Mouse (Mus musculus): ENCODE results near the gene Apoc3. TPM values are rescaled to one million over a fixed set of nuclear protein-coding genes. Genes with fewer than 3 reads are reported as not detected.

Apoc3 gene
- total and polyA plus RNA-seq, 3 experiments: 0.33 TPM; not detected in 2

DNA sequence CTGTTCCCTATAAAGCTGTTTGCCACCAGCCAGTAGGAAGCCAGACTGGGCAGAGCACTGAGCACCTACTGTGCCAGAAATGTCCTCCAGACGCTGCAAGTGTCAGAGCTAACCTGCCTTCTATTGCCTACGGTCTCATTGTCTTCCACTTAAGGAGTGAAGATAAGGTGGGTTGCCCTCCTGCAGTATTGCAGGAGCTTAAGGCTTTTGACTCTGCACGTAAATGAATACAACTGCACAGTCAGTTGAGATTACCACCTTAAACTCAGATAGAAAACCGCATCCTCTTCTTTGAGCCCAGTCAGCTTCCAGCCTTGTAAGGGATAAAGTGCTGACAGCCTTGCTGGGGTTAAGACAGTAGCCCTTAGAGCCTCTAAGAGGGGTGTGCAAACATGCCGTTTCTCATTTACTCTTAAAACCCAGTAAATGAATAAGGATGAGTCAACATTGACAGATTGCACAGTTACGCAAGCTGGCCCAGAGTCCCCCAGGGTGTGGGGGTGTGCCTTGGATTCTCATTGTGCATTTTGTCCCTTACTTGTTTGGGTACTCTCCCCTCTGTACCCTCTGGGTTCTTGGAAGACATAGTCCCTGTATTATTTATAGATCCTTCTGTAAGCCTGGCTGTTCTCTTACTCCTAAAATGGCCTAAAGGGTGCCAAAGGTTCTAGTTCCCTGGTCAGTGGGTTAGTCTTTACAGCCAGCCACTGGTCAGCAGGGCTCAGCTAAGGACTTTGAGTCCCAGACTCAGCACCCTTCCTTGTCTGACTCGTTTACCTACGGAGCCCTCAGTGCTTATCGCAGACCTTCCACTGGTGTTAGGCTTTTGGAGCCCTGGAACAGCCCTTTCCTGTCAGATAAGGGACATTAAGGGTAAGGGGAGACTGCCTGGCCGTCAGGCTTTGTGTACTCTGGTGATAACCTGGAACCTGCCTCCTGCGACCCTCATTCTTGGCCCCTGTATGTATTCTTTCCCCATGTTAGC, 19.8 kb downstream of the Apoc3 start:
- Histone ChIP-seq H3K9me3 (replicated peaks) (no peaks in the 10 kb centered on the region), H3K4me3 (ENCODE audit: low read depth, low read length) (no peak overlapping the region), H3K27me3 (ENCODE audit: insufficient read depth, low read length) (no peaks in the 10 kb centered on the region), H3K4me1 (ENCODE audit: insufficient read depth, low read depth, low read length) (peaks cover 85% of the 10 kb centered on the region), H3K36me3 (replicated peaks) (peaks cover 88% of the 10 kb centered on the region)
- TF ChIP-seq CTCF (IDR thresholded peaks at IDR 0.05; ENCODE audit: low read depth, low read length) (no peak), GATA2 (IDR thresholded peaks at IDR 0.05; ENCODE audit: borderline replicate concordance, low read depth, low read length) (no peak), TAL1 (conservative IDR thresholded peaks at IDR 0.05; ENCODE audit: low read depth, low read length) (0 out of 2 replicates have a peak, but pooled peaks have one; percentile 19)
- ATAC-seq (ENCODE audit: extremely low read depth, insufficient number of reproducible peaks, low FRiP score, poor library complexity, severe bottlenecking): peak; percentile 10; the same call in 1 of the 2 replicates
- DNase-seq (ENCODE audit: low spot score): no peak

DNA sequence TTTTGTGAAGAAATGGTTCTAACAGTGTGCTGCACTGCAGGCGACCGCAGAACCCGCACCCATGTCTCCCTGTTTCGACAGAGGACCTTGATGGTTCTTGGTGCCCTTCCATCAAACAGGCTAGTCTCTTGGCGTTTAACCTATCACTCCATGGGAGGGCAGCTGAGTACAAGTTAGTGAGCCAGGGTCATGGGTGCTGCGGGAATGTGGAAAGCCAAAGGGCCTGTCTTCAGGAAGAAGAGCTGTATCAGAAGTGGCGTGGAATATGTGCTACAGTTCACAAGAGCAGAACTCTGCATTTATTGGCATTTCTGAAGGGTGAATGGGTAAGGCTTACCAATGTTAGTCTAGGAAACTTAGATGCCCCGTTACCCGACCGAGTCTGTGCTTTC, 20.5 kb downstream of the Apoc3 start:
- TF ChIP-seq TAL1 (conservative IDR thresholded peaks at IDR 0.05; ENCODE audit: low read depth, low read length) (no peak), POLR2AphosphoS5 (IDR thresholded peaks at IDR 0.05; ENCODE audit: insufficient replicate concordance, low read depth, low read length) (no peak), GATA1 (IDR thresholded peaks at IDR 0.05; ENCODE audit: borderline replicate concordance, low read length) (no peak), GATA2 (IDR thresholded peaks at IDR 0.05; ENCODE audit: borderline replicate concordance, low read depth, low read length) (no peak), CTCF (IDR thresholded peaks at IDR 0.05; ENCODE audit: low read depth, low read length) (no peak)
- peaks cover 88% of the 10 kb centered on the region for H3K36me3 ChIP-seq (replicated peaks)
- no peak overlapping the region for H3K4me3 ChIP-seq (ENCODE audit: low read depth, low read length)
- DNase-seq (ENCODE audit: low spot score) (no peak), ATAC-seq (ENCODE audit: extremely low read depth, insufficient number of reproducible peaks, low FRiP score, poor library complexity, severe bottlenecking) (no peak)
- H3K4me1 ChIP-seq (ENCODE audit: insufficient read depth, low read depth, low read length): peaks cover 90% of the 10 kb centered on the region
- H3K9me3 ChIP-seq (replicated peaks): no peaks in the 10 kb centered on the region
- no peaks in the 10 kb centered on the region for H3K27me3 ChIP-seq (ENCODE audit: insufficient read depth, low read length)

DNA sequence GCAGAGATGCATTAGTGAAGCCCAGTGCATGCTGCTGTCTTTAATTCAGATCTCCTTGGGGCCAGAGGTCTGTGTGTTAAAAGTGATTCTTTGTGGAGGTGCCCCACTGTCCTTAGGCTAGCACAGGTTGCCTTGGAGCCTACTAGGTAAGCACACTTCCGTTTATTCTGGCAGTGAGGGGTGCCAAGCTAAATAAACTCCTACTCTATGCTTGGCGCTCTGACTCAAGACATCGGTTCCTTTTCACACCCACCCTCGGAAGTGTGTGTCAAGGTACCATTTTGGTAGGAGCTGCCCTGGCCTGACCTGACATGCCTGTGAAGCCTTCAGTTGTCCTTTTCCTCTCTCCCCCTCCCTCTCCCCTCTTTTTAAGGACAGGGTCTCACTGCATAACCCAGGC, 21.2 kb downstream of the Apoc3 start:
- ATAC-seq (ENCODE audit: extremely low read depth, insufficient number of reproducible peaks, low FRiP score, poor library complexity, severe bottlenecking) (no peak), DNase-seq (ENCODE audit: low spot score) (no peak)
- TF ChIP-seq GATA2 (IDR thresholded peaks at IDR 0.05; ENCODE audit: borderline replicate concordance, low read depth, low read length) (no peak), CTCF (IDR thresholded peaks at IDR 0.05; ENCODE audit: low read depth, low read length) (no peak), POLR2AphosphoS5 (IDR thresholded peaks at IDR 0.05; ENCODE audit: insufficient replicate concordance, low read depth, low read length) (no peak), GATA1 (IDR thresholded peaks at IDR 0.05; ENCODE audit: borderline replicate concordance, low read length) (no peak), TAL1 (conservative IDR thresholded peaks at IDR 0.05; ENCODE audit: low read depth, low read length) (no peak)
- H3K4me3 ChIP-seq (ENCODE audit: low read depth, low read length): no peak overlapping the region
- H3K9me3 ChIP-seq (replicated peaks): no peaks in the 10 kb centered on the region
- peaks cover 91% of the 10 kb centered on the region for H3K4me1 ChIP-seq (ENCODE audit: insufficient read depth, low read depth, low read length)
- peaks cover 87% of the 10 kb centered on the region for H3K36me3 ChIP-seq (replicated peaks)
- H3K27me3 ChIP-seq (ENCODE audit: insufficient read depth, low read length): no peaks in the 10 kb centered on the region

DNA sequence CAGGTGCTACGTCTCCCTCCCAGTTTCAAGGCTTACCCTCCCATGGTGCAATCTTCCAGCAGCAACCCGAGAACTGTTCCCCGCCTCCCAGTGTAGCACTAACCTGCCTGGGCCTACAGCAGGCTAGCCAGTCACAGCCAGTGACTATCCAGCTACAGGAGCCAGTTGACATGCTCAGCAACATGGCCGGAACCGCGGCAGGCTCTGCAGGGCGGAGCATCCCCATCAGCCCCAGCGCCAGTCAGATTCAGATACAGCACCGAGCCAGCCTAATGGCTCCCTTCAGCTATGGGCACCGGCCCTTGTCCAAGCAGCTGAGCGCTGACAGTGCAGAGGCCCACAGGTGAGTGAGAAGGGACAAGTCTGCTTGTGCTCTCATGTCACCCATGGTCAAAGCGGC, 25.0 kb downstream of the Apoc3 start:
- Histone ChIP-seq H3K4me1 (ENCODE audit: insufficient read depth, low read depth, low read length) (peaks cover 93% of the 10 kb centered on the region), H3K9me3 (replicated peaks) (no peaks in the 10 kb centered on the region), H3K36me3 (replicated peaks) (peaks cover 89% of the 10 kb centered on the region), H3K4me3 (ENCODE audit: low read depth, low read length) (no peak overlapping the region), H3K27me3 (ENCODE audit: insufficient read depth, low read length) (no peaks in the 10 kb centered on the region)
- no peak for DNase-seq (ENCODE audit: low spot score)
- no peak for TF ChIP-seq GATA1 (IDR thresholded peaks at IDR 0.05; ENCODE audit: borderline replicate concordance, low read length)
- TF ChIP-seq POLR2AphosphoS5 (IDR thresholded peaks at IDR 0.05; ENCODE audit: insufficient replicate concordance, low read depth, low read length): no peak
- no peak for TF ChIP-seq GATA2 (IDR thresholded peaks at IDR 0.05; ENCODE audit: borderline replicate concordance, low read depth, low read length)
- TF ChIP-seq CTCF (IDR thresholded peaks at IDR 0.05; ENCODE audit: low read depth, low read length): no peak
- no peak for TF ChIP-seq TAL1 (conservative IDR thresholded peaks at IDR 0.05; ENCODE audit: low read depth, low read length)
- ATAC-seq (ENCODE audit: extremely low read depth, insufficient number of reproducible peaks, low FRiP score, poor library complexity, severe bottlenecking): no peak

DNA sequence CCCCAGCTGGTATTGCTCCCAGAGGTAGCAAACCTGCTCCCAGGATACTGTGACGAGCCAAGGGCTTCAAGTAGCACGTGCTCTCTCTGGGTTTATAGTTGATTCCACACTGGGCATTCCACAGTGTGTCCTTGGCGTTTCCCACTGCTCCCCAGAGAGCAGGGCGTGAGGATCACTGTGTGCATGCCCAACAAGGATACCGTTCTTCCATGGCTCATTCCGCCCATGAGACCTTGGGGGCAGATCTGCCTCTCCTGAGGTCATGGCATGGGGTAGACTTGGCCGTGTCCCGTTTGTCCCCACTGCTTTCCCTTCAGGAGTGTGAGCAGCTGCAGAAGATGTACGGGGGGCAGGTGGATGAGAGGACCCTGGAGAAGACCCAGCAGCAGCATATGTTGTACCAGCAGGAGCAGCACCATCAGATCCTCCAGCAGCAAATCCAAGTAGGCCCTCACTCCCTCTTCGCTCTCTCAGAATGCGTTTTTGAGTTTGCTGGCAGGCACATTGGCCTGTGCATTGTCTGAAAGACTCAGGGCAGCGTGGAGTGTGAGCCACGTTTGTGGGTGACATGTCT, 26.9 kb downstream of the Apoc3 start:
- H3K27me3 ChIP-seq (ENCODE audit: insufficient read depth, low read length): no peaks in the 10 kb centered on the region
- peaks cover 91% of the 10 kb centered on the region for H3K4me1 ChIP-seq (ENCODE audit: insufficient read depth, low read depth, low read length)
- no peak for TF ChIP-seq GATA2 (IDR thresholded peaks at IDR 0.05; ENCODE audit: borderline replicate concordance, low read depth, low read length)
- TF ChIP-seq TAL1 (conservative IDR thresholded peaks at IDR 0.05; ENCODE audit: low read depth, low read length): no peak
- TF ChIP-seq GATA1 (IDR thresholded peaks at IDR 0.05; ENCODE audit: borderline replicate concordance, low read length): no peak
- no peak for TF ChIP-seq CTCF (IDR thresholded peaks at IDR 0.05; ENCODE audit: low read depth, low read length)
- no peak for TF ChIP-seq POLR2AphosphoS5 (IDR thresholded peaks at IDR 0.05; ENCODE audit: insufficient replicate concordance, low read depth, low read length)
- ATAC-seq (ENCODE audit: extremely low read depth, insufficient number of reproducible peaks, low FRiP score, poor library complexity, severe bottlenecking) (no peak), DNase-seq (ENCODE audit: low spot score) (no peak)
- H3K36me3 ChIP-seq (replicated peaks): peaks cover 89% of the 10 kb centered on the region
- H3K9me3 ChIP-seq (replicated peaks): no peaks in the 10 kb centered on the region
- no peak overlapping the region for H3K4me3 ChIP-seq (ENCODE audit: low read depth, low read length)

DNA sequence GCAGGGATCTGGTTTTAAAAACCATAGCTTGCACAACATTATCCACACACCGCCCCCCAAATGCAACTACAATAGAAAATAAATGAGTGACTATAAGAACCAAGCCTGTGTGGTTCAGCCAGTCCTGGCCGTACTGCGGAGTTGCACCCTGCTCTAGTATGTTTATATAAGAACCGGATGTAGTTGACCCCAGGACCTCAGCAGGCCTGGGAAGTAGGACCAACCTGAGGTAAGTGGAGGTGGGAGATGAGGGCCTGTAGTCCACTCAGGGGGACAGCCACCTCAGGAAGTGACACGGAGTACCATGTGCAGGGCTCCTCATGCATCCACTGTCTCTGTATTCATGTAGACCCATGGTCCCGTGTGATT, 28.0 kb downstream of the Apoc3 start:
- H3K9me3 ChIP-seq (replicated peaks): no peaks in the 10 kb centered on the region
- DNase-seq (ENCODE audit: low spot score) (no peak), ATAC-seq (ENCODE audit: extremely low read depth, insufficient number of reproducible peaks, low FRiP score, poor library complexity, severe bottlenecking) (no peak)
- H3K27me3 ChIP-seq (ENCODE audit: insufficient read depth, low read length): no peaks in the 10 kb centered on the region
- TF ChIP-seq CTCF (IDR thresholded peaks at IDR 0.05; ENCODE audit: low read depth, low read length): no peak
- TF ChIP-seq GATA1 (IDR thresholded peaks at IDR 0.05; ENCODE audit: borderline replicate concordance, low read length): no peak
- no peak for TF ChIP-seq GATA2 (IDR thresholded peaks at IDR 0.05; ENCODE audit: borderline replicate concordance, low read depth, low read length)
- H3K36me3 ChIP-seq (replicated peaks): peaks cover 88% of the 10 kb centered on the region
- H3K4me3 ChIP-seq (ENCODE audit: low read depth, low read length): peak overlapping the region; percentile 46; the same call in 1 of the 2 replicates
- peaks cover 90% of the 10 kb centered on the region for H3K4me1 ChIP-seq (ENCODE audit: insufficient read depth, low read depth, low read length)

Measured in G1E (cell line).